Mouse (Mus musculus) MEL (cell line): ENCODE data around the gene Pjvk. TPM values are rescaled to one million over a fixed set of nuclear protein-coding genes. Genes with fewer than 3 reads are reported as not detected.

Experiments used
- DNase-seq: peaks from one replicate; pipeline ENCODE4 v3.0.0; 2011; ENCODE audit warnings: low read depth, low spot score
- H3K27ac ChIP-seq: 2 replicates; pipeline ENCODE4 v1.5.1; 2012; ENCODE audit warnings: low read depth, mild to moderate bottlenecking, control low read depth, low read length, moderate library complexity; ENCODE audit not compliant: control insufficient read depth
- H3K27me3 ChIP-seq, 2 experiments: fragments of 150-350 bp in 1 of 2; sonication (generic) in 1 of 2; 2 replicates each; pipeline ENCODE4 v1.6.1; 2012; ENCODE audit warnings: low read length in 2 of 2, mild to moderate bottlenecking in 2 of 2, improper control_type of control experiment in 1 of 2, moderate library complexity in 1 of 2; ENCODE audit not compliant: insufficient read depth in 2 of 2, control insufficient read depth in 1 of 2
- H3K36me3 ChIP-seq, 2 experiments: 2 replicates each; pipeline ENCODE4 v1.6.1; 2012 to 2014; ENCODE audit warnings: low read length in 2 of 2, improper control_type of control experiment in 1 of 2, inconsistent platforms in 1 of 2, mild to moderate bottlenecking in 1 of 2; ENCODE audit not compliant: insufficient read depth in 2 of 2, control insufficient read depth in 1 of 2
- H3K4me1 ChIP-seq, 2 experiments: fragments of 150-350 bp in 1 of 2; sonication (generic) in 1 of 2; 2 replicates each; pipeline ENCODE4 v1.6.1; 2012; ENCODE audit warnings: low read length in 2 of 2, improper control_type of control experiment in 1 of 2, mild to moderate bottlenecking in 1 of 2; ENCODE audit not compliant: insufficient read depth in 2 of 2, control insufficient read depth in 1 of 2
- H3K4me3 ChIP-seq, 2 experiments: fragments of 150-350 bp in 1 of 2; sonication (generic) in 1 of 2; 2 replicates each; pipeline ENCODE4 v1.5.1; 2012; ENCODE audit warnings: low read depth in 2 of 2, low read length in 2 of 2, mild to moderate bottlenecking in 2 of 2, moderate library complexity in 2 of 2, control low read depth in 1 of 2, improper control_type of control experiment in 1 of 2; ENCODE audit not compliant: control insufficient read depth in 1 of 2, insufficient read depth in 1 of 2
- H3K79me2 ChIP-seq: 2 replicates; pipeline ENCODE4 v1.6.1; 2012; ENCODE audit warnings: mild to moderate bottlenecking, low read length, moderate library complexity; ENCODE audit not compliant: control insufficient read depth, poor library complexity, insufficient read depth
- H3K9ac ChIP-seq: 2 replicates; pipeline ENCODE4 v1.6.1; 2012; ENCODE audit warnings: low read depth, mild to moderate bottlenecking, control low read depth, low read length, moderate library complexity; ENCODE audit not compliant: control insufficient read depth, poor library complexity, severe bottlenecking
- H3K9me3 ChIP-seq: fragments of 150-350 bp; sonication (generic); replicated peaks from 2 replicates; pipeline ENCODE4 v1.6.1; 2012; ENCODE audit warnings: mild to moderate bottlenecking, low read length, improper control_type of control experiment, moderate library complexity; ENCODE audit not compliant: insufficient read depth
- BHLHE40 ChIP-seq: IDR thresholded peaks from 2 replicates; pipeline ENCODE4 v1.6.1; 2012; ENCODE audit warnings: low read depth, mild to moderate bottlenecking, inconsistent platforms, low read length, improper control_type of control experiment, borderline replicate concordance
- CTCF ChIP-seq, 3 experiments: IDR thresholded peaks in 2 of 3; conservative IDR thresholded peaks in 1 of 3; 2 replicates each; pipeline ENCODE4 v1.5.1; 2011 to 2012; ENCODE audit warnings: low read length in 3 of 3, low read depth in 2 of 3, mild to moderate bottlenecking in 2 of 3, improper control_type of control experiment in 1 of 3, inconsistent platforms in 1 of 3, mixed read lengths in 1 of 3, moderate library complexity in 1 of 3; ENCODE audit not compliant: control insufficient read depth in 1 of 3, insufficient read depth in 1 of 3, poor library complexity in 1 of 3, severe bottlenecking in 1 of 3
- E2F4 ChIP-seq: IDR thresholded peaks from 2 replicates; pipeline ENCODE4 v1.6.1; 2011; ENCODE audit warnings: low read depth, low read length, improper control_type of control experiment, borderline replicate concordance
- ELF1 ChIP-seq: IDR thresholded peaks from 2 replicates; pipeline ENCODE4 v1.6.1; 2014; ENCODE audit warnings: low read depth, mild to moderate bottlenecking, inconsistent platforms, low read length, improper control_type of control experiment, moderate library complexity
- EP300 ChIP-seq, 2 experiments: IDR thresholded peaks; 2 replicates each; pipeline ENCODE4 v1.6.1; 2011; ENCODE audit warnings: improper control_type of control experiment in 2 of 2, low read length in 2 of 2, low read depth in 1 of 2, mild to moderate bottlenecking in 1 of 2
- GABPA ChIP-seq: IDR thresholded peaks from 2 replicates; pipeline ENCODE4 v1.6.1; 2012; ENCODE audit warnings: low read depth, mild to moderate bottlenecking, inconsistent platforms, low read length, improper control_type of control experiment, moderate library complexity
- KAT2A ChIP-seq: conservative IDR thresholded peaks from 2 replicates; pipeline ENCODE4 v1.6.1; 2012; ENCODE audit warnings: low read depth, low read length, improper control_type of control experiment, inconsistent platforms
- MAX ChIP-seq: IDR thresholded peaks from 2 replicates; pipeline ENCODE4 v1.6.1; 2011; ENCODE audit warnings: low read length, improper control_type of control experiment
- MEF2A ChIP-seq: IDR thresholded peaks from 2 replicates; pipeline ENCODE4 v1.6.1; 2014; ENCODE audit warnings: low read depth, mild to moderate bottlenecking, inconsistent platforms, low read length, improper control_type of control experiment; ENCODE audit not compliant: poor library complexity, insufficient replicate concordance, severe bottlenecking; ENCODE audit errors: extremely low read depth
- MXI1 ChIP-seq: IDR thresholded peaks from 2 replicates; pipeline ENCODE4 v1.6.1; 2011; ENCODE audit warnings: mild to moderate bottlenecking, low read depth, low read length, improper control_type of control experiment
- POLR2AphosphoS2 ChIP-seq: IDR thresholded peaks from 2 replicates; pipeline ENCODE4 v1.6.1; 2011; ENCODE audit warnings: low read length, improper control_type of control experiment
- RAD21 ChIP-seq: IDR thresholded peaks from 2 replicates; pipeline ENCODE4 v1.6.1; 2011; ENCODE audit warnings: mild to moderate bottlenecking, low read depth, low read length, improper control_type of control experiment
- USF2 ChIP-seq, 2 experiments: IDR thresholded peaks; 2 replicates each; pipeline ENCODE4 v1.6.1; 2011 to 2012; ENCODE audit warnings: improper control_type of control experiment in 2 of 2, low read length in 2 of 2, borderline replicate concordance in 1 of 2, inconsistent platforms in 1 of 2, low read depth in 1 of 2, mild to moderate bottlenecking in 1 of 2; ENCODE audit not compliant: insufficient read depth in 1 of 2
- ZC3H11A ChIP-seq: IDR thresholded peaks from 2 replicates; pipeline ENCODE4 v1.6.1; 2012; ENCODE audit warnings: low read depth, mild to moderate bottlenecking, inconsistent platforms, low read length, improper control_type of control experiment
- ZKSCAN1 ChIP-seq: IDR thresholded peaks from 2 replicates; pipeline ENCODE4 v1.6.1; 2012; ENCODE audit warnings: low read depth, mild to moderate bottlenecking, inconsistent platforms, low read length, improper control_type of control experiment, moderate library complexity
- polyA plus RNA-seq, 2 experiments: library from polyadenylated mRNA; stranded (reverse) in 1 of 2; unstranded in 1 of 2; fragments of >175 nt in 1 of 2; fragments of >200 nt in 1 of 2; gene quantifications; 2 replicates each; pipeline versions ENCODE4 v1.2.1 to v1.2.4; 2012; ENCODE audit warnings: low replicate concordance in 2 of 2, low read depth in 1 of 2; ENCODE audit not compliant: insufficient read length in 2 of 2, insufficient read depth in 1 of 2, missing spikeins in 1 of 2
- total RNA-seq: library from RNA; depleted of rRNA; stranded (reverse); fragments of 300-350 nt; gene quantifications from 2 replicates; pipeline ENCODE4 v1.2.3, GENCODE M21; 2012

Pjvk gene
- total and polyA plus RNA-seq, 3 experiments = 0.07 TPM; not detected in 2

GRCm38 (mm10) chr2:76693765-76694164, 45.5 kb downstream of the Pjvk start:
- Histone ChIP-seq H3K9me3 (no peaks in the 10 kb centered on the region), H3K4me1 (peaks cover 13 to 17% of the 10 kb centered on the region in 2 experiments), H3K9ac (no peak overlapping the region), H3K27ac (no peak overlapping the region), H3K36me3 (peaks cover 25 to 26% of the 10 kb centered on the region in 2 experiments), H3K4me3 (no peak overlapping the region), H3K27me3 (no peaks in the 10 kb centered on the region), H3K79me2 (peaks cover 2% of the 10 kb centered on the region; the same call in 1 of the 2 replicates)
- no peak for TF ChIP-seq ZC3H11A
- TF ChIP-seq GABPA = no peak
- TF ChIP-seq POLR2AphosphoS2 = no peak
- DNase-seq = no peak

GRCm38 (mm10) chr2:76695290-76695689, 47.0 kb downstream of the Pjvk start:
- no peak for DNase-seq
- TF ChIP-seq GABPA (no peak), CTCF (IDR thresholded peaks at IDR 0.05 in 2 of 3, conservative IDR thresholded peaks at IDR 0.05 in 1 of 3; ENCODE audit: control insufficient read depth in 1 of 3, insufficient read depth in 1 of 3, low read depth in 2 of 3, low read length in 3 of 3, poor library complexity in 1 of 3, severe bottlenecking in 1 of 3) (no peak), E2F4 (no peak), MEF2A (no peak), KAT2A (no peak), BHLHE40 (no peak), EP300 (IDR thresholded peaks at IDR 0.05; ENCODE audit: low read depth in 1 of 2, low read length in 2 of 2) (no peak), RAD21 (no peak), ELF1 (no peak), MAX (no peak), ZKSCAN1 (no peak), MXI1 (no peak), USF2 (IDR thresholded peaks at IDR 0.05; ENCODE audit: borderline replicate concordance in 1 of 2, insufficient read depth in 1 of 2, low read depth in 1 of 2, low read length in 2 of 2) (no peak)
- H3K36me3 ChIP-seq = peaks cover 12 to 24% of the 10 kb centered on the region in 2 experiments
- H3K27ac ChIP-seq = no peak overlapping the region
- H3K27me3 ChIP-seq = no peaks in the 10 kb centered on the region
- H3K9ac ChIP-seq = no peak overlapping the region
- H3K4me1 ChIP-seq = peaks cover 3 to 8% of the 10 kb centered on the region in 2 experiments
- no peaks in the 10 kb centered on the region for H3K9me3 ChIP-seq
- no peaks in the 10 kb centered on the region for H3K79me2 ChIP-seq
- H3K4me3 ChIP-seq = no peak overlapping the region
